11 mouse cellular contexts compared by ENCODE assay signal in the genomic region with DNA sequence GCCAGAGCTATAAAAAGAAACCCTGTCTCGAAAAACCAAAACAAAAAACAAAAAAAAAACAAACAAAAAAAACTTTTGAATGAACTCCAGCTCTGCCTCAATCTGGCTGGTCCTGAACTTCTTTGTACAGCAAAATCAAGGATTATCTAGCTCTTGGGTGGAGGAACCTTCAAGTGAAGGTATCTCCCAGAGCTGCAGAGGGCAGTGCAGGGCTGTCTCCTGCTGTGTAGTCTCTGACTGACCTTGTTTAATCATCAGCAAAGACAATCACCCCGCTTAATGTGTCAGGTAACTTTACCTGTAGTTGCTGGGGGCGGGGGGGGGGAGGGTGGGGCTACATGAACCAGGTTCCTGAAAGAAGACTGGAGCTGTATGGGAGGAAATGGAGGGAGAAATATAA. TPM values are rescaled to one million over a fixed set of nuclear protein-coding genes. Genes with fewer than 3 reads are reported as not detected.
A peak's percentile ranks its signal among the peaks of the same experiment; 100 is the strongest.
DNase-seq lines count a peak whose midpoint lies in the region; ATAC-seq lines count a peak whose summit lies in the region.
"Had no signal": no experiment of that assay in that cellular context is flagged by ENCODE, and none has a peak within 500 bp of the region (broad histone marks: within the 10 kb centered on the region; RNA-seq: fewer than 3 reads in every experiment).

No protein-coding gene starts in this region.

- 0 out of 2 replicates have a peak, but pooled peaks have one; percentile 24 for ATAC-seq in granulocyte monocyte progenitor cell, adult 5-6 weeks (replicated peaks; ENCODE audit: poor library complexity, severe bottlenecking)
- no peak for ATAC-seq in activated CD4-positive, CD25-positive, alpha-beta regulatory T cell, adult 4 months
- ATAC-seq: forebrain, postnatal 0 days had no signal

- DNase-seq in thymus, postnatal 4 days: peak; percentile 37
- no peak for DNase-seq in thymus, postnatal 14 days
- peak; percentile 56 for DNase-seq in kidney, postnatal 14 days
- peak; percentile 46 for DNase-seq in yolk sac, embryonic 10.5 days (ENCODE audit: low spot score)
- no peak for DNase-seq in cerebellum, adult 9-10 months
- DNase-seq in left cerebral cortex, adult 8-10 months (ENCODE audit: low spot score in 2 of 2): no peak
- DNase-seq: forebrain, postnatal 0 days; spleen, adult 18-20 months had no signal

RNA-seq across cellular contexts. Expression of a gene that starts 6.7 kb away (rescaled TPM):
- 3.5 TPM in 1 of 2 replicates, not detected in the other for total RNA-seq in granulocyte monocyte progenitor cell, adult 5-6 weeks (2014; fragmentation: Nextera tagmentation)
- total RNA-seq in granulocyte monocyte progenitor cell, adult 5-6 weeks (2017): 0.43 TPM in 1 of 2 replicates, not detected in the other
- under 1 TPM in 1 of 2 experiments, not detected in 1; 0.49 TPM for polyA plus RNA-seq in activated CD4-positive, CD25-positive, alpha-beta regulatory T cell, adult 4 months (2017; shearing (Covaris generic))
- total RNA-seq in left cerebral cortex, adult 8-10 months (2022): 1 to 10 TPM; 3.5 to 6.3 (median 4.9) TPM
- total RNA-seq: neutrophil, adult 5-6 weeks had no signal

RNA-seq across cellular contexts. Expression of a gene that starts 15.4 kb away (rescaled TPM):
- 39.3 and 39.8 TPM in 2 replicates for total RNA-seq in granulocyte monocyte progenitor cell, adult 5-6 weeks (2014; fragmentation: Nextera tagmentation)
- total RNA-seq in granulocyte monocyte progenitor cell, adult 5-6 weeks (2017): 27.0 and 49.1 TPM in 2 replicates
- 10 to 100 TPM; 28.8 to 31.6 TPM for polyA plus RNA-seq in activated CD4-positive, CD25-positive, alpha-beta regulatory T cell, adult 4 months (2017; shearing (Covaris generic))
- 10 to 100 TPM; 79.1 to 86.6 (median 84.7) TPM for total RNA-seq in left cerebral cortex, adult 8-10 months (2022)

Comparison
In these comparisons a context has a peak if more than half of its experiments do, and no peak if none do; other contexts are left out.
1. DNase-seq: peak in thymus, postnatal 4 days (single experiment), kidney, postnatal 14 days (single experiment) and yolk sac, embryonic 10.5 days (single experiment); none in thymus, postnatal 14 days (single experiment), cerebellum, adult 9-10 months (single experiment) and left cerebral cortex, adult 8-10 months (0 of 2).